Mouse (Mus musculus): ENCODE measurements around the gene Med16. TPM values are rescaled to one million over a fixed set of nuclear protein-coding genes. Genes with fewer than 3 reads are reported as not detected.

Gene Med16
- polyA plus RNA-seq, 1 experiment: 92.6 TPM

GRCm38 (mm10) chr10:79943471-79943901 is 34.8 kb upstream of the Med16 start:
- no peak for TF ChIP-seq CTCF (IDR thresholded peaks at IDR 0.05; ENCODE audit: borderline replicate concordance, extremely low read depth, insufficient read depth, insufficient read length)
- TF ChIP-seq POLR2A (IDR thresholded peaks at IDR 0.05; ENCODE audit: borderline replicate concordance, extremely low read depth, insufficient read depth, insufficient read length, poor library complexity, severe bottlenecking): no peak
- DNase-seq (ENCODE audit: low read depth): no peak

DNA sequence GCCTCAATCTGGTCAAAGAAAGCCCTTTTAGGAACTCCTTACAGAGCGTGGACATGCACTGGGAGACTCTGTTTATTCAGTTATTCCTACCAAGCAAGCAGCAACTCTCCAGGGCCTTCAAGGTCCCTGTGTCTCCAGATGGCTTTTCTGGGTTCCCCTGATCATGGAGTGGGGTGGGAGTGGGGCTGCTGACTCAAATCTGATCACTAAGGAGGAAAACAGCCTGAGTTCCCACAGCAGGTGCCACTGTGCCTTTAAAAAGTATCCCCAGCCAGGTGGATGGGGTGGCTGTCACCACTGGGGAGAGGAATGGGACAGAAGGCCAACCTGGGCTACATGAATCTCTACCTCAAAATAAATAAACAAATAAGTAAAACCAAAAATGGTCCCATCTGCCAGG is 34.3 kb upstream of the Med16 start:
- DNase-seq (ENCODE audit: low read depth): no peak
- TF ChIP-seq CTCF (IDR thresholded peaks at IDR 0.05; ENCODE audit: borderline replicate concordance, extremely low read depth, insufficient read depth, insufficient read length): no peak
- no peak for TF ChIP-seq POLR2A (IDR thresholded peaks at IDR 0.05; ENCODE audit: borderline replicate concordance, extremely low read depth, insufficient read depth, insufficient read length, poor library complexity, severe bottlenecking)

DNA sequence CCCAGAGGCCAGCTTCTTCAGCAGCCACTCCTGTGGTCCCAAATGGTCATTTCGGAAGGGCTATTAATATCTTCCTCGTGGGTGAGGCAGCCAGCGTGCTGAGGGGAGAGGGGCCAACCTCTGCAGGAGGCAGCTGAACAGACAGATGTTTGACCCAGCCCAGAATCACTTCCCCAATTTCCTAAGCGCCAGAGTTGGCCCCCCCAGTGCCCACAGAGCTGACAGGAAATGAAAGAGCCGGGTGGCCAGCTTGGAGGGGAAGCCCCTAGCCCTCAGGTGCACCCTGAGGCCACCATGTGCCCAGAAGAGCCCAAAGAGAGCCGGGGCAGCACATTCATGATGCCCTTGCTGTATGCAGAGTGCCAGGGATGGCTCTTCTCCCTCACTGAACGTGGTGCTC is 32.0 kb upstream of the Med16 start:
- TF ChIP-seq CTCF (IDR thresholded peaks at IDR 0.05; ENCODE audit: borderline replicate concordance, extremely low read depth, insufficient read depth, insufficient read length): no peak
- no peak for TF ChIP-seq POLR2A (IDR thresholded peaks at IDR 0.05; ENCODE audit: borderline replicate concordance, extremely low read depth, insufficient read depth, insufficient read length, poor library complexity, severe bottlenecking)
- no peak for DNase-seq (ENCODE audit: low read depth)

GRCm38 (mm10) chr10:79937775-79938526 is 29.2 kb upstream of the Med16 start:
- DNase-seq (ENCODE audit: low read depth): no peak
- TF ChIP-seq CTCF (IDR thresholded peaks at IDR 0.05; ENCODE audit: borderline replicate concordance, extremely low read depth, insufficient read depth, insufficient read length) (no peak), POLR2A (IDR thresholded peaks at IDR 0.05; ENCODE audit: borderline replicate concordance, extremely low read depth, insufficient read depth, insufficient read length, poor library complexity, severe bottlenecking) (no peak)

- TF ChIP-seq CTCF (IDR thresholded peaks at IDR 0.05; ENCODE audit: borderline replicate concordance, extremely low read depth, insufficient read depth, insufficient read length) (no peak), POLR2A (IDR thresholded peaks at IDR 0.05; ENCODE audit: borderline replicate concordance, extremely low read depth, insufficient read depth, insufficient read length, poor library complexity, severe bottlenecking) (no peak)
- peak; percentile 49 for DNase-seq (ENCODE audit: low read depth)
Observed at GRCm38 (mm10) chr10:79936911-79937441, 28.3 kb upstream of the Med16 start.

- TF ChIP-seq POLR2A (IDR thresholded peaks at IDR 0.05; ENCODE audit: borderline replicate concordance, extremely low read depth, insufficient read depth, insufficient read length, poor library complexity, severe bottlenecking) (no peak), CTCF (IDR thresholded peaks at IDR 0.05; ENCODE audit: borderline replicate concordance, extremely low read depth, insufficient read depth, insufficient read length) (no peak)
- no peak for DNase-seq (ENCODE audit: low read depth)
Observed at GRCm38 (mm10) chr10:79936284-79936910, 27.7 kb upstream of the Med16 start.

DNA sequence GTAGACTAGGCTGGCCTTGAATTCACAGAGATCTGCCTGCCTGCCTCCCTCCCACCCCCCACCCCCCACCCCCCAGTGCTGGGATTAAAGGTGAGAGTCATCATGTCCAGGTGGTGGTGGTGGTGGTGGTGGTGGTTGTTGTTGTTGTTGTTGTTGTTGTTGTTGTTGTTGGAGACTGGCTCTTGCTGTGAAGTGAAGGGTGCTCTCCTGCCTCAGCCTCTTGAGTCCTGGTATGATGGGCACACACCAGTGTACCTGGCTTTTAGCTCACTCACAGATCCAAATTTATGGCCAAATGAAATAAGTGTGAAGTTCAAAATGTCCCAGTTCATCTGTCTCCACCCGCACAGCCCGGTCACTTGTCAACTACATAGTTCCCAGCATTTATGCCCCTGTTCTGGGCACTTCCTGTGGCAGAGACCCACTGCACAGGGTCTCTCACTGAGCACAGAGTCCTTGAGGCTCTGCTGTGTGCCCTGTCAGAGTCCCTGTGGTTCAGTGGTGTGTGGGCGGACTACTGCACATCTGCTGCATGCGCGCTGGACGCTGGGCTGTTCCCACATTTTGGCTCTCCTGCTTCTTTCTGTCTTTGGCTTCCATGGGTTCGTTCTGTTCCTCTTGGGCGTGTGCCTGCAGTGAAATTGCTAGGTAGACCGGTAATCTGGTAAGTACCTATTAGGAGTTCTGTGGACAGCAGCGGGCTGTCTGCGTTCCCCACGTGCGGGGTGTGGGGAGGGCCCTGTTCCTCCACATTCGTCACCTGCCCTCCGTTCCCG is 26.3 kb upstream of the Med16 start:
- no peak for TF ChIP-seq CTCF (IDR thresholded peaks at IDR 0.05; ENCODE audit: borderline replicate concordance, extremely low read depth, insufficient read depth, insufficient read length)
- no peak for TF ChIP-seq POLR2A (IDR thresholded peaks at IDR 0.05; ENCODE audit: borderline replicate concordance, extremely low read depth, insufficient read depth, insufficient read length, poor library complexity, severe bottlenecking)
- DNase-seq (ENCODE audit: low read depth): no peak

DNA sequence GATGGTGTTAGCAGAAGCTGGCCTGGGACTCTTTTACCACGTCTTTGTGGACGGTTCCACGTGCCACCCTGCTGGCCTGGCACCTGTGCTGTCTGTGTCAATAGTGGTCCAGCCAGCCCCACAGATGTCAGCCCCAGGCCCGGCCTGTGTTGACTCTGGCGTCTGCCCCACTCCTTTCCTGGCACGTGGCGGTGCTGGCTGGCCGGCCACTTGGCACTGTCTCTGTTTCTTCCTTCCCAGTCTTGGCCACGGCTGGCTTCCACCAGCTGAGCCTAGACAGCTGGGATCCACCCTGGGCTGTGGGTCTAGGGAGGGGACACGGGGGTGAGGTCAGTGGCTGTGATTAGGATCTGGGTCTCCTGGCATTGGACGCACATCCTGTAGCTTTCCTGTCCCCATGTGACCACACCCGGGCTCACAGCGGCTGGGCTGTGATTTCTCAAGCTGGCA is 25.6 kb upstream of the Med16 start:
- DNase-seq (ENCODE audit: low read depth): peak; percentile 62
- TF ChIP-seq CTCF (IDR thresholded peaks at IDR 0.05; ENCODE audit: borderline replicate concordance, extremely low read depth, insufficient read depth, insufficient read length) (no peak), POLR2A (IDR thresholded peaks at IDR 0.05; ENCODE audit: borderline replicate concordance, extremely low read depth, insufficient read depth, insufficient read length, poor library complexity, severe bottlenecking) (no peak)

DNA sequence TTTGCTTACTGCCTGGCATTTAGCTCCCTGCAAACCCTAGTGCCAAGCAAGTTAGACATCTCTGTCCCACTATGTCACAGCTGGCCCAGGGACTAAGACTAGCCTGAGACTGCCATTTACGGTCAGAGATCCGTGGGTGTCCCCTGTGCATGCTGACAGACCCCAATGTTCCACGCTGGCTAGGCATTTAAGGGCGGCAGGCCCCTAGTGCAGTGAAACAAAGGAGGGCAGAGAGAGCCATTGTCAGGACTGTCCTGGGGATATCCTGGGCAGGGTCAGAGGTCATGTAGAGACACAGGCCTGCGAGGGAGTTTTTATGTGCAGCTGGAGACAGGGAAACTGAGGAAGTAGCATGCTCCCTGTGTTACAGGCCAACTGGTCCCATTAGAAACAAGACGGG is 25.1 kb upstream of the Med16 start:
- no peak for DNase-seq (ENCODE audit: low read depth)
- TF ChIP-seq CTCF (IDR thresholded peaks at IDR 0.05; ENCODE audit: borderline replicate concordance, extremely low read depth, insufficient read depth, insufficient read length) (no peak), POLR2A (IDR thresholded peaks at IDR 0.05; ENCODE audit: borderline replicate concordance, extremely low read depth, insufficient read depth, insufficient read length, poor library complexity, severe bottlenecking) (no peak)

GRCm38 (mm10) chr10:79933145-79933679 is 24.5 kb upstream of the Med16 start:
- TF ChIP-seq CTCF (IDR thresholded peaks at IDR 0.05; ENCODE audit: borderline replicate concordance, extremely low read depth, insufficient read depth, insufficient read length): no peak
- no peak for DNase-seq (ENCODE audit: low read depth)

GRCm38 (mm10) chr10:79932736-79933135 is 24.0 kb upstream of the Med16 start:
- no peak for TF ChIP-seq POLR2A (IDR thresholded peaks at IDR 0.05; ENCODE audit: borderline replicate concordance, extremely low read depth, insufficient read depth, insufficient read length, poor library complexity, severe bottlenecking)
- no peak for TF ChIP-seq CTCF (IDR thresholded peaks at IDR 0.05; ENCODE audit: borderline replicate concordance, extremely low read depth, insufficient read depth, insufficient read length)
- peak; percentile 37 for DNase-seq (ENCODE audit: low read depth)
